Mouse (Mus musculus) urinary bladder, postnatal 25 days (tissue): ENCODE measurements at regions not wholly inside any gene's neighbourhood (a gene's known extent, or its start where the extent isn't known, plus 50 kb on each side); places are given as distances from the start of the nearest gene placed in this dataset.

ENCODE experiments used
- DNase-seq: peaks from one replicate; pipeline ENCODE4 v3.0.0; 2022; ENCODE audit warnings: low spot score

DNA sequence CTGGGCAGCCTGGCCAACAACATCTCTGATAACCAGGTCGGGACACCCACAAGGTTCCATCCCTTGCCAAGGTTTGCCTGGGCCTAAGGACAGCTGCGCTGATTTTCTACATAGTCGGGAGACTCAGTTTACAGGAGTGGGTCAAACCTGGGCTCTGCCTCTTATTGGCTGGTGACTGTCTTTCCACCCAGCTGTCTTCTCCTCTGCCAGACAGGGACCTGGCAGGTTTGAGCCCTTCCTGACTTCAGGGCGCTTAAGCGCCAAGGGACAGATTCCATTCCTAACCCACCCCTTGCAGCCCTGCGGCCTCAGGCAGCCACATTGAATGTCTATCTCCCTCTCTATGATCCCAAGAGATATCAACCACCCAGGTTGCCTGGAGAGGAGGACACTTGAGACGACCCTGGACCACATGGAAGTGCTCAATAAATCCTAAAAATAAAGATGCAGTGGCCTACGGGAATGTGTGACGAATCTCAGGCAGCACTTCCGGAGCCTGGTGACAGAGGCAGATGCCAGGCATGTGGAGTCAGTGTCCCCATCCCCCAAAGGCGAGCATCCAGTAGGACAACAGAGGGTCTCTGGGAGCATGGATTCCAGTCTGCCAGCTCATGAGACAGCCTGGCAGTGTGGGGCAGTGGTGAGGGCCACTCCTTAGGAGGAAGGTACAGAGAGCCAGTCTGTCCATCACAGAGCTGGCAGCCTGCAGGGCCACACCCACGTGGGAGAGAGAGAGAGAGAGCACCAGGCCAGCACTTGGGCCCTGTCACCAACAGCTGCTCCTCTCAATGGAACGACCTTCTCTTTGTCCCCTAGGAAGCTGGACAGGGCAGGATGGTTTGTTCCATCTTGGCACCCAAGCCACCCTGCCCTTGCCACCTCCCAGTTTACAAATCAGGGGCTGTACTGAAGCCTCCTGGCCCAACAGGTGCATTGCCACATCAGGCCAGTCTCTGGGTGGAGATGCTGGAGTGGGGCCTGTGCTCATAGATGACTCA lies 63.8 kb upstream of the Slc6a6 start:
- no peak for DNase-seq

DNA sequence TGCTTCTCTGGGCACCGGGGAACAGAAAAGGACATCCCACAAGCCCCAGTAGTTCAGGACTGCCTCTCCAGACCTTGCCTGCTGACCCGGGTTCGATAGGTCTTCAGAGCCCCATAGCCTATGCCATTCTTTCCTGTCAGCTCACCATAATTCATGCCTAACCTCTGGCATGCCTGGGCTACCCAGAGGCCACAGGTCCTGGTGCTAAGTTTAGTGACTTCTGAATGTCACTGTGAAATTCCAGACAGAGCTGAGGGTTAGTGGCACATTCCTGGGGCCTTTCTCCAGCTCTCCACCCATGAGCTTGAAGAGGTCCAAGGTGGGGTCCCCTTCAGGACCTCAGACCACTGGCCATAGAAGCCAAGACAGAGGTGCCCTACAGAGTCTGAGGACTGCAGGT lies 62.4 kb upstream of the Slc6a6 start:
- no peak for DNase-seq

DNA sequence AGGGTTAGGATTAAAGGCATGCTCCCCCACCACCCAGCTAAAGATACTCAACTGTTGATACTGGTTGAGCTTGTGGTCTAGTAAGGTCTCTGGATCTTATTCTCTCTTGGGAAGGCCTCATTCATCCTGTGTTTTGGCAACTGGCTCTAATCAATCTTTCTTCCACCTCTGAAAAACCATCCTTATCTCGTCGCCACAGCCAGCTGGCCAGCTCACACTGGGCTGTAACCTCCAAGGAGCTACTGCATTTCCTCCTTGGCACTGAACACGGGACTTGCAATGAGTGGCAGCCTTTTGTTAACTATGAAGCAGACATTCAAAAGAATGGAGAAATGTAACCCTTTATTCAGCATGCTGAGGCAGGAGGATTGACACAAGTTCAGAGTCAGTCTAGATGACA lies 61.4 kb upstream of the Slc6a6 start:
- no peak for DNase-seq

DNA sequence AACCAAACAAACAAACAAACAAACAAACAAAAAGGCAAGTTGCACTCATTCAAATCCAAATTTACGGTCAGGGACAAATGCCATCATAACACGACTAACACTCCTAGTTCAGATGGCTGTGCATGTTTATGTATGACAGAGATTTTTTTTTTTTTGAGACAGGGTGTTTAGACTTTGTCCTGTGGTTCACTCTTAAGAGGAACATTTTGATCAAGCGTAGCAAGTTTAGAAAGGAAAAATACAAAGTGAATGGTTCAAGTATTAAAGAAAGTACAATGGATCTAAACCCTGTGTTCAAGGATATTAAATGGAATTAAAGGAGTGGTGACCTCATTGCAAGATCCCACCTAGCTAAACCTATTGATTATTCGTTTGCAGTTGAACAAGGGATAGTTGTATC lies 60.2 kb upstream of the Slc6a6 start:
- DNase-seq: no peak

DNA sequence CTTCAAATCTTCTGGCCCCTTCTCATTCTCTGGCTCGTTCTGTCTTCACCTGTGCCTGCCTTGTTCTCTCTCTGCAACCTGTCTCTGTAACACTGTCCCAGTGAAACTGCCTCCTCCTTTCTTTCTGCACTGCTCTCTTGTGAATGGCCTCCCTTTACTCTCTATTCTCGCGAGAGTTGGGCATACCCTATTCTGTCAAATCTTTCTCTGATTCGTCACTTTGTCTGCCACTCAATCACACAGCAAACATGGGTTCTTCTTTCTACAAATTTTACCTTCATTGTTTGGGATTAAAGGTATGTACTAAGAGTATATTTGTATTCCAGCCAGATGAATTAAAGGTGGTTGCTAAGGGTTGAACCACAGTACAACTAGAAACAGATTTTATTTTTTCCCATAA lies 54.6 kb upstream of the Slc6a6 start:
- no peak for DNase-seq

DNA sequence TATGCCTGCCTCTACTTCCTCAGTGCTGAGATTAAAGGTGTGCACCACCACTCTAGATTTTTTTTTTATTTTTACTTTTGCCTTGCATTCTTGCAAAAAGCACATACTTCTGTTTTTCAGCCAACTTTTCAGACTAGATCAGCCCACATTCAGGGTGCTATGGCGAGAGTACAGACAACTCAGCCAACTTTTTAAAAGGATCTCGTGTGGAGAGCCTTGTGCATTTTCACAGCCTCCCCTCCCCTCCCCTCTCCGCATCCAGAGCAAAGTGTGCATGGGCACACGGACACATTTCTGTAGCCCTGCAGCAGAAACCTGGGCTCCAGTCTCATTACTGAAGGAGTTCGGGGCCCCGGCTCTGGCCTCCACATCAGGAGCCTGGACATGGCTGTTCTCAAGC lies 52.6 kb upstream of the Slc6a6 start:
- no peak for DNase-seq
